Mouse (Mus musculus) brain, embryonic 14.5 days (tissue): ENCODE measurements around the gene Tacc2.

Experiments
- CTCF ChIP-seq: fragments of 200-500 bp; IDR thresholded peaks from 2 replicates; pipeline ENCODE4 v1.5.1; 2012; ENCODE audit warnings: inconsistent platforms, mild to moderate bottlenecking, moderate library complexity, borderline replicate concordance; ENCODE audit not compliant: insufficient read depth, insufficient read length; ENCODE audit errors: extremely low read depth
- POLR2A ChIP-seq: fragments of 200-500 bp; IDR thresholded peaks from 2 replicates; pipeline ENCODE4 v1.6.1; 2012; ENCODE audit warnings: mild to moderate bottlenecking, inconsistent platforms, borderline replicate concordance; ENCODE audit not compliant: poor library complexity, insufficient read depth, insufficient read length, severe bottlenecking; ENCODE audit errors: extremely low read depth

DNA sequence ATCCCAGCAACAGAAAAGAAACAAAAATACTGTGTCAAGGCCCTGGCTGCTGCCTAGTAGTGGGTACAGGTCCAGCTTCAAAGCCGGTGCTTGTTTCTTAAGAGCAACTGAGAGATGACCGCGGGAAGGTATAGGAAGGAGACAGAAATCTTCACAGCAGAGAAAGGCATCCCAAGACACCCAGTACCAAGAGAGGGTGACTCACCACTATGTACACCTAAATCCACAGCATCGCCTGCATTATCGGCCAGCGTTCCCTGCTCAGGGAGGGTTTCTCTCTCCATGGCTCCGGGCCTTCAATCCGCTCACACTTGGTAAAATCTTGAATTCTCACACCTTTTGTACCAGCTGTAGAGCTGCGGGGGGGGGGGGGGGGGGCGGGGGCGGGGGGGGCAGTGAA lies 4.4 kb upstream of the Tacc2 start, which contains the start of gene Nsmce4a:
- no peak for TF ChIP-seq CTCF
- TF ChIP-seq POLR2A, result no peak
